Mouse (Mus musculus): ENCODE measurements around the gene Errfi1.

GRCm38 (mm10) chr4:150823614-150824480 lies 29.9 kb upstream of the Errfi1 start:
- TF ChIP-seq CTCF (IDR thresholded peaks at IDR 0.05; ENCODE audit: low read depth, low read length) (no peak), POLR2A (IDR thresholded peaks at IDR 0.05; ENCODE audit: extremely low read depth, insufficient read depth, low read length) (no peak)
